Mouse (Mus musculus) myocyte (in vitro differentiated cells): ENCODE data around the gene Susd6.

Source experiments
- CEBPB ChIP-seq: IDR thresholded peaks from 2 replicates; pipeline ENCODE4 v1.6.1; 2011; ENCODE audit warnings: mild to moderate bottlenecking, moderate library complexity; ENCODE audit not compliant: poor library complexity, insufficient read depth, severe bottlenecking
- TCF12 ChIP-seq: IDR thresholded peaks from one replicate; pipeline ENCODE4 v1.6.1; 2011; ENCODE audit warnings: mild to moderate bottlenecking, control low read depth; ENCODE audit not compliant: poor library complexity, insufficient read depth, severe bottlenecking

- TF ChIP-seq CEBPB, result no peak
- no peak for TF ChIP-seq TCF12
Measured at GRCm38 (mm10) chr12:80841618-80842017, 51.3 kb downstream of the Susd6 start.
